Mouse (Mus musculus) erythroblast, embryonic 14.5 days (primary cell): Measurements from ENCODE around the gene Lpcat3.

Source experiments
- GATA1 ChIP-seq: IDR thresholded peaks from 2 replicates; pipeline ENCODE4 v1.6.1; 2012; ENCODE audit warnings: low read length, inconsistent platforms, mixed read lengths
- TAL1 ChIP-seq: IDR thresholded peaks from 3 replicates; pipeline ENCODE4 v1.6.1; 2012; ENCODE audit warnings: low read length, inconsistent platforms, mixed read lengths

GRCm38 (mm10) chr6:124670281-124670900, 7.6 kb downstream of the Lpcat3 start:
- TF ChIP-seq TAL1: no peak
- no peak for TF ChIP-seq GATA1
